Mouse (Mus musculus) limb, embryonic 11.5 days (tissue): ENCODE results near the gene Cdh22. TPM values are rescaled to one million over a fixed set of nuclear protein-coding genes. Genes with fewer than 3 reads are reported as not detected.

Experiments
- ATAC-seq: fragments of 200-750 bp; cut with Nextera tagmentation; 2 replicates; pipeline ENCODE4 v1.8.0; 2017; ENCODE audit warnings: low read depth; ENCODE audit not compliant: insufficient number of reproducible peaks, low FRiP score, low TSS enrichment
- DNase-seq: peaks from one replicate; pipeline ENCODE4 v3.0.0-alpha.2; 2015; ENCODE audit warnings: low spot score
- H3K27ac ChIP-seq: fragments of 300-500 bp; sonication (generic); replicated peaks from 2 replicates; pipeline ENCODE4 v1.5.1; 2014; ENCODE audit warnings: low read depth, mild to moderate bottlenecking, low read length
- H3K27me3 ChIP-seq: fragments of 300-500 bp; sonication (generic); 2 replicates; pipeline ENCODE4 v1.6.1; 2014; ENCODE audit warnings: mild to moderate bottlenecking, low read length, mixed read lengths; ENCODE audit not compliant: control insufficient read depth, insufficient read depth
- H3K36me3 ChIP-seq: fragments of 300-500 bp; sonication (generic); 2 replicates; pipeline ENCODE4 v1.6.1; 2014; ENCODE audit warnings: mild to moderate bottlenecking, low read length, moderate library complexity, mixed read lengths; ENCODE audit not compliant: control insufficient read depth, insufficient read depth
- H3K4me1 ChIP-seq: fragments of 300-500 bp; sonication (generic); 2 replicates; pipeline ENCODE4 v1.6.1; 2014; ENCODE audit warnings: low read length, mixed read lengths; ENCODE audit not compliant: control insufficient read depth, insufficient read depth
- H3K4me2 ChIP-seq: fragments of 300-500 bp; sonication (generic); 2 replicates; pipeline ENCODE4 v1.6.1; 2014; ENCODE audit warnings: low read depth, mild to moderate bottlenecking, moderate library complexity; ENCODE audit not compliant: severe bottlenecking
- H3K4me3 ChIP-seq: fragments of 300-500 bp; sonication (generic); 2 replicates; pipeline ENCODE4 v1.5.1; 2014; ENCODE audit warnings: low read depth, low read length
- H3K9ac ChIP-seq: fragments of 300-500 bp; sonication (generic); 2 replicates; pipeline ENCODE4 v1.6.1; 2014; ENCODE audit warnings: mild to moderate bottlenecking, low read length
- H3K9me3 ChIP-seq: fragments of 300-500 bp; sonication (generic); 2 replicates; pipeline ENCODE4 v1.6.1; 2016; ENCODE audit warnings: low read length; ENCODE audit not compliant: control insufficient read depth
- WGBS: fragments of 180-500 bp; shearing (Covaris S2); extraction: QIAGEN DNeasy Blood & Tissue Kit; methylation state at CpG from one replicate; pipeline ENCODE4 v1.1.7; 2014; 5-methylcytosine and 5-hydroxymethylcytosine counted together
- polyA plus RNA-seq: library from polyadenylated mRNA; unstranded; fragments of >200 nt; fragmentation: Nextera tagmentation; extraction: Ambion mirVana; gene quantifications from 2 replicates; pipeline ENCODE4 v1.2.1, GENCODE M21; 2014

Cdh22 gene
- polyA plus RNA-seq, 1 experiment from 2014 or later = 1.1 TPM

DNA sequence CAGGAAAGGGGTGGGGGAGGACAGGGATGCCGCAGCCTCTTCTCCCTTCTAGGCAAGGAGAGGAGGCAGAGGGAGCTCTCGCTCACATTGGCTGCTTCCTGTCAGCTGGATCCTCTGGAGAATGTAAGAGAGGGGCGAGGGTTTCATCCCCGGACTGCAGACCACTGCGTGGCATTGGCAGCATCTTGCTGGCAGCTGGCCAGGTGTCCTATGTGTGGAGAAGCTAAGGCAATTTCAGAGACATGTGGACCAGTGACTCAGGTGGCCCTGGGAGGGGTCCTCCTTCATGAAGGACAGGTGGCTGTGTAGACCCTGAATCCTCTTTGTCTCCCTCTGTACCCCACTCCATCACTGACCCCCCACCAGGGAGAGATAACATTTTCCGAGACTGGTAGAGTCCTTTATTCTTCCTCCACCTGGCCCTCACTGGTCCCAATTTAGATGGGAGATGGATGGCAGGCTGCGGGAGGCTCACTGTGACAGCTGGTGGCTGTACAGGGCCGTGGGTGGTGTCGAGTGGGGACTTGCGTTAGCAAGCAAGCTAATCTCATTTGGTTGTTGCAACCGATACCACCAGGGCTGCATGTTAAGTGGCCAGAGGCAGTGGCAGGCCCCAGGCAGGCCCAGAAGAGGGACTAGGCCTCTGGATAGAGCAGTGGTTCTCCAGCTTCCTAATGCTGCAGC, 22.6 kb upstream of the Cdh22 start:
- WGBS = 55% methylated on average over 11 of the region's 11 CpGs
- Histone ChIP-seq H3K9me3 (no peaks in the 10 kb centered on the region), H3K4me1 (peaks cover 12% of the 10 kb centered on the region), H3K27me3 (peaks cover 33% of the 10 kb centered on the region), H3K4me2 (no peak overlapping the region), H3K9ac (no peak overlapping the region), H3K36me3 (no peaks in the 10 kb centered on the region), H3K27ac (no peak overlapping the region), H3K4me3 (no peak overlapping the region)
- no peak for ATAC-seq
- no peak for DNase-seq

DNA sequence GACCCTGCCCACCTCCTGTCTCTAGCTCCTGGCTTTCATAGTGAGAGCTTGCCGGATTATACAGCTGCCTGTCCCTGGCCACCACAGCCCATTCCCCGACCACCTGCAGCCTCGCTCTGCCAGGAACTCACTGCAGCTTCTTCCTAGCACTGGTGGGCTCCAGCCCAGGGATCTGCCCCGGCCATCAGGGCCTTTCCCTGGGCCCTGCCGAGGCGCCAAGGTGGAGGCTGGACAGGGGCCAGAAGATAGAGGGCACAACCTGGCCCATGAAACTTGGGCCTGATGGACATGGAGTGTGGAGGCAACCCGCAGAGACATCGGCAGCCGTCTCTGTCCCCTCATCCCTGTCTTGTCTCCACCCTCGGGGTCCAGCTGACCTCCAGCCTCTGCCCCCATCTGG, 21.6 kb upstream of the Cdh22 start:
- Histone ChIP-seq H3K4me1 (peaks cover 10% of the 10 kb centered on the region), H3K36me3 (no peaks in the 10 kb centered on the region), H3K27ac (no peak overlapping the region), H3K27me3 (peaks cover 30% of the 10 kb centered on the region), H3K4me2 (no peak overlapping the region), H3K9me3 (no peaks in the 10 kb centered on the region), H3K4me3 (no peak overlapping the region), H3K9ac (no peak overlapping the region)
- DNase-seq (no peak), ATAC-seq (no peak)
- 71% methylated on average over 10 of the region's 10 CpGs for WGBS

DNA sequence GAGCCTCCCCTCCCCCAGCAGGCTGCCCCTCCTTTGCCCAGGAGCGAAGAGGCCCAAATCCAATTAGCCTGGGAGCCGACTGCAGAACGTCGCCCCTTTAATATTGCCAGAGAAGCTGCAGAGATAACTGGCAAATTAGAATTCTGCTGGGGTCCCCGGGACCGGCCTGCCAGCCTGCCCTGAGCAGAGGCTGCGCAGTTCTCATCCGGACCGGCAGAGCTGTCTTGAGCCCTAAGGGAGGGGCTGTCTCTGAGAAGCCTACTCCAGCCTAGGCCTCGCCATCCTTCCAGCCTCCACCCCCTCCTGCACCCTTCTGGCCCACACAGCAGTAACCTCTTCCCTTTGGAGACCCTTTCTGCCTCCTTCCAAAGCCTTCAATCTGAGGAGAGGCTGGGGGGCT, 19.2 kb upstream of the Cdh22 start:
- 6% methylated on average over 10 of the region's 10 CpGs for WGBS
- Histone ChIP-seq H3K27ac (no peak overlapping the region), H3K4me2 (no peak overlapping the region), H3K9ac (no peak overlapping the region), H3K9me3 (no peaks in the 10 kb centered on the region), H3K36me3 (no peaks in the 10 kb centered on the region), H3K4me3 (no peak overlapping the region), H3K4me1 (peaks cover 13% of the 10 kb centered on the region), H3K27me3 (peaks cover 30% of the 10 kb centered on the region)
- no peak for ATAC-seq
- no peak for DNase-seq

DNA sequence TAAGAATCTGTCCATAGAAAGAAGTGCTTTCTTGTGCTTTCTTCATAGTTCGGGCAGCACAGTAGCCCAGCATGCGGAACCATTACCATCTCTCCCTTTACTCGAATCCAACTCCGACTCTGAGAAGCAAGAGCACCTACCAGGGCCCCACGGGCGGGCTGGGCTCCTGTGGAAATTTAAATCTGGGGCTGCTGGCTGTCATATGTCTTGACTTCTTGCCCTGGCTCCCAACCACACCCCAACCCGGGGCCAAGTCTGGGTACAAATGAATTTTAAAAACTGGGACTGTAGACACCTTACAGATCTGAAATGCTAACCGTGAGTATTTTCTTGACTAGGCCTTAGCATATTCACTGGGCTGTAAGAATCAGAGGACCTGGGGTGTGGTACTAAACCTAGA, 18.6 kb upstream of the Cdh22 start:
- H3K27ac ChIP-seq = no peak overlapping the region
- WGBS = 75% methylated on average over 8 of the region's 8 CpGs
- ATAC-seq = no peak

DNA sequence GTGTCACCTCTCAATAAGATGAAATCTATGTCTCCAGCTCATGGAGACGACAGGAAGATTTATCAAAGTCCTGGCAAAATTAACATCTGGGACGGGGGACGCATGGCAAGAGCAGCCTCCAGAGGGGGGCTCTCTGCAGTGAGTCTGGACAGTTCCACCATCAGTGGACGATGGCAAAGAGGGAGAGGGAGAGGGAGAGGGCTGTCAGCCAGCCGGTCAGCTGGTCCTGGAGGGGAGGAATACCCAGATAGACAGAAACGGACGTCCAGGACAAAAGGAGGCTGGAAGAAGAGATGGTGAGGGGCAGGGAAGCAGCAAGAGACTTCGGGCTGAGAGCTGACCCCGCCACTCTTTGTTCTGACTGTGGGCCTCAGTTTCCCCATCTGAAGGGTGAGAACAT, 18.1 kb upstream of the Cdh22 start:
- no peak overlapping the region for H3K4me2 ChIP-seq
- H3K27ac ChIP-seq = no peak overlapping the region
- 59% methylated on average over 9 of the region's 9 CpGs for WGBS
- H3K36me3 ChIP-seq = no peaks in the 10 kb centered on the region
- ATAC-seq (no peak), DNase-seq (no peak)
- no peak overlapping the region for H3K9ac ChIP-seq
- peaks cover 13% of the 10 kb centered on the region for H3K4me1 ChIP-seq
- peaks cover 30% of the 10 kb centered on the region for H3K27me3 ChIP-seq
- no peaks in the 10 kb centered on the region for H3K9me3 ChIP-seq
- H3K4me3 ChIP-seq = no peak overlapping the region

More for the DNA sequence above, 18.6 kb upstream of the Cdh22 start:
- Histone ChIP-seq H3K9ac (no peak overlapping the region), H3K9me3 (no peaks in the 10 kb centered on the region), H3K4me2 (no peak overlapping the region), H3K4me1 (peaks cover 13% of the 10 kb centered on the region), H3K36me3 (no peaks in the 10 kb centered on the region), H3K4me3 (no peak overlapping the region), H3K27me3 (peaks cover 30% of the 10 kb centered on the region)
- DNase-seq = no peak

DNA sequence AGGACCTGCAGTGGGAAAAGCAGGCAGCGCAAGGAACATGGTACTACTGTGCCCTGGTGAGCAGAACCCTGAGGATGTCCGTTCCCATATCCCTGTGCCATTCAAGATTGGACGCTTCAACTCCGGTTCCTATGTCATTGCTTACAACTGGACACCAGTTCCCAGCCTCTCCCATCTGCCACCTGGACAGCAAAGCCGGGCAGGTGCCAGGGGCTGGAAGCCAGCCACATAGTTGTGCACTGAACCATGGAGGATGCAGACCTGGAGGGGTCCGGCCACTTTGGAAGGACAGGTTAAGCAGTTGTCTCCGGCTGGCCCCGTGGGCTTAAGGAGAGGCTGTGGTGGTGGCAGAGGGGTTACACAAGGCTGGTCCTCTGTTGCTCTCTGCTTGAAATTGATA, 17.7 kb upstream of the Cdh22 start:
- Histone ChIP-seq H3K36me3 (no peaks in the 10 kb centered on the region), H3K4me1 (peaks cover 13% of the 10 kb centered on the region), H3K27me3 (peaks cover 30% of the 10 kb centered on the region), H3K4me2 (no peak overlapping the region), H3K27ac (no peak overlapping the region), H3K4me3 (no peak overlapping the region), H3K9me3 (no peaks in the 10 kb centered on the region), H3K9ac (no peak overlapping the region)
- 82% methylated on average over 8 of the region's 8 CpGs for WGBS
- ATAC-seq (no peak), DNase-seq (no peak)

DNA sequence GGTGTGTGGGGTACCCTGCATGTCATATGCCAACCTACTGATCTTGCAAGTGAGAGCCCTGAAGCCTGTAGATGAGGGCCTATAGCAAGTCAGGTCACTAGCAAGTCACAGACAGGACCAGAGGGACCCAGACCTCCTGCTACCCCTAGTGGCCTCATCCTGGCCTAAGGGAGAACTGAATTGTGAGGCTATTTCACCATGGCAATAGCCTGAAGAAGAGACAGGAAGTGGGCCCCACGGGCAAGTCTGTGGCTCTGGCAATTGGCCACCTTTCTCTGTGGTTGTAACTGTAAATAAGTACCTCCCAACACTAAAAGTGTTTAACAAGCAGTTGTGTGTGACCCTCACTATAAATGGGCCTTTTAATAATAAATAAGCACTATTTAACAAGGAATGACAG, 16.2 kb upstream of the Cdh22 start:
- 34% methylated on average over 1 of the region's 1 CpGs for WGBS
- Histone ChIP-seq H3K36me3 (no peaks in the 10 kb centered on the region), H3K27me3 (peaks cover 32% of the 10 kb centered on the region), H3K4me2 (no peak overlapping the region), H3K9me3 (no peaks in the 10 kb centered on the region), H3K4me3 (no peak overlapping the region), H3K4me1 (peaks cover 13% of the 10 kb centered on the region), H3K27ac (no peak overlapping the region), H3K9ac (no peak overlapping the region)
- no peak for ATAC-seq
- no peak for DNase-seq

DNA sequence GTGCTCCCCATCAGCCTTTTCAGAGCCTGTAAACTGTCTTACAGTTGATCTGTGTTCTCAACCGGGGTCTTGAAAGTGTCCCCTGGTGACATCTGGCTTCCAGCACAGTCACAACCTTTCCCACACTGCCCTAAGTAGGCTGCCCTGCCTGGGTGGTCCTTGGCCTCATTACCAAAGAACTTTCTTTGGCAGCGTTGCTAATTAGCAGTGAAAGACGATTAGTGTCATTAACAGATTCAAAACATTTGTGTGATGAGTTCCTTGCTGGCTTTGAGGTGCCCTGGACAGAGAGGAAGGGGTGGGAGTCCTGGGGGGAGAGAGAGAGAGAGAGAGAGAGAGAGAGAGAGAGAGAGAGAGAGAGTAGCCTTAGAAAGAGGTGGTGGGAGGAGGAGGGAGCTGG, 14.3 kb upstream of the Cdh22 start:
- Histone ChIP-seq H3K9ac (no peak overlapping the region), H3K4me2 (no peak overlapping the region), H3K4me1 (peaks cover 7% of the 10 kb centered on the region), H3K36me3 (no peaks in the 10 kb centered on the region), H3K4me3 (no peak overlapping the region), H3K27me3 (peaks cover 33% of the 10 kb centered on the region), H3K27ac (no peak overlapping the region), H3K9me3 (no peaks in the 10 kb centered on the region)
- 7% methylated on average over 3 of the region's 3 CpGs for WGBS
- ATAC-seq = no peak
- peak; percentile 50 for DNase-seq

DNA sequence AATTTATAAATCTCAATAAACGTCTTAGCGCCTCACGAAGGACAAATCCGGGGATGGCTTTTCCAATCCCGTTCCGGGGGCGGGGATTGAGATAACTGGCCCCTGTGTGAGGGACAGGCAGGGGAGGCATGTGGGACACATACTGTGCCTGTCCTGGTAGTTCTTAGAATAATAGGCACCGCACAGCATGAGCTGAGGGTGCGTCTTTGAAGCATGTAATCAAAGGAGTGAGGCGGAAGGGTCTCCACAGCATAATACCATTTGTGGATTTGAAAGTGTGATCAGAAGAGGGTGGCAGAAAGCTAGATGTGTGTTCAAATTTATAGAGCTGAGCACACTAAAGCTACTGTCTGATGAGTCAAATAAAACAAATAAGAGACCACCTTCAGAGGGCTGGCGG, 11.7 kb upstream of the Cdh22 start:
- 15% methylated on average over 11 of the region's 11 CpGs for WGBS
- peaks cover 44% of the 10 kb centered on the region for H3K27me3 ChIP-seq
- DNase-seq = no peak
- H3K27ac ChIP-seq = no peak overlapping the region
- no peak overlapping the region for H3K9ac ChIP-seq
- no peaks in the 10 kb centered on the region for H3K9me3 ChIP-seq
- H3K4me3 ChIP-seq = no peak overlapping the region
- H3K4me1 ChIP-seq = peaks cover 15% of the 10 kb centered on the region; the same call in 1 of the 2 replicates
- no peak overlapping the region for H3K4me2 ChIP-seq
- ATAC-seq = no peak
- no peaks in the 10 kb centered on the region for H3K36me3 ChIP-seq
